Mouse (Mus musculus) MEL (cell line): ENCODE measurements around the gene Fra10ac1. TPM values are rescaled to one million over a fixed set of nuclear protein-coding genes. Genes with fewer than 3 reads are reported as not detected.

ENCODE experiments used
- DNase-seq: peaks from one replicate; pipeline ENCODE4 v3.0.0; 2011; ENCODE audit warnings: low read depth, low spot score
- H3K27ac ChIP-seq: 2 replicates; pipeline ENCODE4 v1.5.1; 2012; ENCODE audit warnings: low read depth, mild to moderate bottlenecking, control low read depth, low read length, moderate library complexity; ENCODE audit not compliant: control insufficient read depth
- H3K27me3 ChIP-seq, 2 experiments: fragments of 150-350 bp in 1 of 2; sonication (generic) in 1 of 2; 2 replicates each; pipeline ENCODE4 v1.6.1; 2012; ENCODE audit warnings: low read length in 2 of 2, mild to moderate bottlenecking in 2 of 2, improper control_type of control experiment in 1 of 2, moderate library complexity in 1 of 2; ENCODE audit not compliant: insufficient read depth in 2 of 2, control insufficient read depth in 1 of 2
- H3K36me3 ChIP-seq, 2 experiments: 2 replicates each; pipeline ENCODE4 v1.6.1; 2012 to 2014; ENCODE audit warnings: low read length in 2 of 2, improper control_type of control experiment in 1 of 2, inconsistent platforms in 1 of 2, mild to moderate bottlenecking in 1 of 2; ENCODE audit not compliant: insufficient read depth in 2 of 2, control insufficient read depth in 1 of 2
- H3K4me1 ChIP-seq, 2 experiments: fragments of 150-350 bp in 1 of 2; sonication (generic) in 1 of 2; 2 replicates each; pipeline ENCODE4 v1.6.1; 2012; ENCODE audit warnings: low read length in 2 of 2, improper control_type of control experiment in 1 of 2, mild to moderate bottlenecking in 1 of 2; ENCODE audit not compliant: insufficient read depth in 2 of 2, control insufficient read depth in 1 of 2
- H3K4me3 ChIP-seq, 2 experiments: fragments of 150-350 bp in 1 of 2; sonication (generic) in 1 of 2; 2 replicates each; pipeline ENCODE4 v1.5.1; 2012; ENCODE audit warnings: low read depth in 2 of 2, low read length in 2 of 2, mild to moderate bottlenecking in 2 of 2, moderate library complexity in 2 of 2, control low read depth in 1 of 2, improper control_type of control experiment in 1 of 2; ENCODE audit not compliant: control insufficient read depth in 1 of 2, insufficient read depth in 1 of 2
- H3K79me2 ChIP-seq: 2 replicates; pipeline ENCODE4 v1.6.1; 2012; ENCODE audit warnings: mild to moderate bottlenecking, low read length, moderate library complexity; ENCODE audit not compliant: control insufficient read depth, poor library complexity, insufficient read depth
- H3K9ac ChIP-seq: 2 replicates; pipeline ENCODE4 v1.6.1; 2012; ENCODE audit warnings: low read depth, mild to moderate bottlenecking, control low read depth, low read length, moderate library complexity; ENCODE audit not compliant: control insufficient read depth, poor library complexity, severe bottlenecking
- H3K9me3 ChIP-seq: fragments of 150-350 bp; sonication (generic); replicated peaks from 2 replicates; pipeline ENCODE4 v1.6.1; 2012; ENCODE audit warnings: mild to moderate bottlenecking, low read length, improper control_type of control experiment, moderate library complexity; ENCODE audit not compliant: insufficient read depth
- BHLHE40 ChIP-seq: IDR thresholded peaks from 2 replicates; pipeline ENCODE4 v1.6.1; 2012; ENCODE audit warnings: low read depth, mild to moderate bottlenecking, inconsistent platforms, low read length, improper control_type of control experiment, borderline replicate concordance
- CHD1 ChIP-seq: IDR thresholded peaks from 2 replicates; pipeline ENCODE4 v1.6.1; 2012; ENCODE audit warnings: low read depth, mild to moderate bottlenecking, inconsistent platforms, low read length, improper control_type of control experiment
- ELF1 ChIP-seq: IDR thresholded peaks from 2 replicates; pipeline ENCODE4 v1.6.1; 2014; ENCODE audit warnings: low read depth, mild to moderate bottlenecking, inconsistent platforms, low read length, improper control_type of control experiment, moderate library complexity
- GATA1 ChIP-seq: IDR thresholded peaks from 2 replicates; pipeline ENCODE4 v1.6.1; 2011; ENCODE audit warnings: low read depth, low read length, improper control_type of control experiment
- HCFC1 ChIP-seq: IDR thresholded peaks from 2 replicates; pipeline ENCODE4 v1.6.1; 2012; ENCODE audit warnings: low read depth, mild to moderate bottlenecking, inconsistent platforms, low read length, improper control_type of control experiment, moderate library complexity
- KAT2A ChIP-seq: conservative IDR thresholded peaks from 2 replicates; pipeline ENCODE4 v1.6.1; 2012; ENCODE audit warnings: low read depth, low read length, improper control_type of control experiment, inconsistent platforms
- MAZ ChIP-seq: IDR thresholded peaks from 2 replicates; pipeline ENCODE4 v1.6.1; 2012; ENCODE audit warnings: low read depth, mild to moderate bottlenecking, inconsistent platforms, low read length, improper control_type of control experiment
- MYC ChIP-seq: IDR thresholded peaks from 2 replicates; pipeline ENCODE4 v1.6.1; 2011; ENCODE audit warnings: low read depth, mild to moderate bottlenecking, low read length, improper control_type of control experiment, moderate library complexity
- NELFE ChIP-seq: IDR thresholded peaks from 2 replicates; pipeline ENCODE4 v1.6.1; 2011; ENCODE audit warnings: low read depth, low read length, improper control_type of control experiment
- POLR2A ChIP-seq, 2 experiments: IDR thresholded peaks; 2 replicates each; pipeline ENCODE4 v1.6.1; 2011 to 2012; ENCODE audit warnings: low read length in 2 of 2, mild to moderate bottlenecking in 2 of 2, control low read depth in 1 of 2, improper control_type of control experiment in 1 of 2, low read depth in 1 of 2, moderate library complexity in 1 of 2; ENCODE audit not compliant: control insufficient read depth in 1 of 2, insufficient read depth in 1 of 2, poor library complexity in 1 of 2
- RAD21 ChIP-seq: IDR thresholded peaks from 2 replicates; pipeline ENCODE4 v1.6.1; 2011; ENCODE audit warnings: mild to moderate bottlenecking, low read depth, low read length, improper control_type of control experiment
- RCOR1 ChIP-seq: IDR thresholded peaks from 2 replicates; pipeline ENCODE4 v1.6.1; 2012; ENCODE audit warnings: low read depth, mild to moderate bottlenecking, inconsistent platforms, low read length, improper control_type of control experiment
- SMC3 ChIP-seq: IDR thresholded peaks from 2 replicates; pipeline ENCODE4 v1.6.1; 2011; ENCODE audit warnings: low read depth, low read length, improper control_type of control experiment
- TBP ChIP-seq: IDR thresholded peaks from 2 replicates; pipeline ENCODE4 v1.8.0; 2011; ENCODE audit warnings: low read depth, low read length, improper control_type of control experiment
- ZC3H11A ChIP-seq: IDR thresholded peaks from 2 replicates; pipeline ENCODE4 v1.6.1; 2012; ENCODE audit warnings: low read depth, mild to moderate bottlenecking, inconsistent platforms, low read length, improper control_type of control experiment
- ZMIZ1 ChIP-seq: IDR thresholded peaks from 2 replicates; pipeline ENCODE4 v1.6.1; 2012; ENCODE audit warnings: low read depth, mild to moderate bottlenecking, inconsistent platforms, low read length, improper control_type of control experiment, moderate library complexity
- ZNF384 ChIP-seq: IDR thresholded peaks from 2 replicates; pipeline ENCODE4 v1.6.1; 2012; ENCODE audit warnings: low read depth, mild to moderate bottlenecking, inconsistent platforms, low read length, improper control_type of control experiment
- polyA plus RNA-seq, 2 experiments: library from polyadenylated mRNA; stranded (reverse) in 1 of 2; unstranded in 1 of 2; fragments of >175 nt in 1 of 2; fragments of >200 nt in 1 of 2; gene quantifications; 2 replicates each; pipeline versions ENCODE4 v1.2.1 to v1.2.4; 2012; ENCODE audit warnings: low replicate concordance in 2 of 2, low read depth in 1 of 2; ENCODE audit not compliant: insufficient read length in 2 of 2, insufficient read depth in 1 of 2, missing spikeins in 1 of 2
- total RNA-seq: library from RNA; depleted of rRNA; stranded (reverse); fragments of 300-350 nt; gene quantifications from 2 replicates; pipeline ENCODE4 v1.2.3, GENCODE M21; 2012

The Fra10ac1 gene
- total and polyA plus RNA-seq, 3 experiments: 9.1 to 17.0 TPM; not detected in 1

GRCm38 (mm10) chr19:38186631-38187344 is 37.2 kb downstream of the Fra10ac1 start (continued):
- TF ChIP-seq POLR2A (IDR thresholded peaks at IDR 0.05; ENCODE audit: control insufficient read depth in 1 of 2, insufficient read depth in 1 of 2, low read depth in 1 of 2, low read length in 2 of 2, poor library complexity in 1 of 2): no peak
- TF ChIP-seq CHD1: no peak
- TF ChIP-seq TBP: no peak

DNA sequence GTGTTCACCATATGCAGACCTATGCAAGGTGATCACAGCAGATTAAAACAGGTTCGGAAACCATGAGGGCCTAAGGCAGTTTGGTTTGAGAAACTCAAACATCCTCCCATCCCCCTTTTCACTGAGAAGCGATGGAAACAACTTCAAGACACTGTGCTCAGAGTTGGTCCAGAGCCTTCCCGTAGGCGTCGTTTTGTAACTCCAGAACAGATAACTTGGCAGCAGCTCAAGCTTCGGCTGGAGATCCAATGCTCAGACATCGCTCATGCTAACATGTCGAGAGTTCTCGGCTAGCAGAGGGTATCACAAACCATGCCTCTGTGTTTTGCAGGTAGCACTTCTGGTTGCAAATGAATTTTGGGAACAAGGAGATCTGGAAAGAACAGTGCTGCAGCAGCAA is 44.3 kb downstream of the Fra10ac1 start:
- H3K36me3 ChIP-seq: no peaks in the 10 kb centered on the region; a peak in 1 of 4 replicates
- no peak overlapping the region for H3K4me3 ChIP-seq
- H3K9me3 ChIP-seq: no peaks in the 10 kb centered on the region
- no peak for DNase-seq
- H3K27me3 ChIP-seq: no peaks in the 10 kb centered on the region
- H3K4me1 ChIP-seq: no peaks in the 10 kb centered on the region
- H3K9ac ChIP-seq: no peak overlapping the region
- TF ChIP-seq MAZ (no peak), MYC (no peak), NELFE (no peak), KAT2A (no peak), ZMIZ1 (no peak), ZC3H11A (no peak), ELF1 (no peak), ZNF384 (no peak), RCOR1 (no peak)
- H3K79me2 ChIP-seq: no peaks in the 10 kb centered on the region
- no peak overlapping the region for H3K27ac ChIP-seq

GRCm38 (mm10) chr19:38164633-38165032 is 59.3 kb downstream of the Fra10ac1 start:
- Histone ChIP-seq H3K27me3 (peaks cover 0 to 1% of the 10 kb centered on the region in 2 experiments; a peak in 3 of 4 replicates), H3K9ac (no peak overlapping the region), H3K4me3 (no peak overlapping the region), H3K27ac (no peak overlapping the region), H3K79me2 (no peaks in the 10 kb centered on the region), H3K36me3 (no peaks in the 10 kb centered on the region), H3K4me1 (no peaks in the 10 kb centered on the region), H3K9me3 (no peaks in the 10 kb centered on the region)
- DNase-seq: no peak
- TF ChIP-seq SMC3: no peak
- no peak for TF ChIP-seq NELFE
- no peak for TF ChIP-seq HCFC1
- TF ChIP-seq RAD21: no peak
- TF ChIP-seq GATA1: no peak
- TF ChIP-seq BHLHE40: no peak
